Mouse (Mus musculus) forebrain, postnatal 0 days (tissue): ENCODE measurements around the gene Clba1. TPM values are rescaled to one million over a fixed set of nuclear protein-coding genes. Genes with fewer than 3 reads are reported as not detected.

ENCODE experiments used
- ATAC-seq: fragments of 200-750 bp; cut with Nextera tagmentation; 2 replicates; pipeline ENCODE4 v1.8.0; 2017; ENCODE audit warnings: mild to moderate bottlenecking, moderate library complexity
- DNase-seq: peaks from one replicate; pipeline ENCODE4 v3.0.0-alpha.2; 2015
- H3K27ac ChIP-seq: fragments of 300-500 bp; sonication (generic); 2 replicates; pipeline ENCODE4 v1.5.1; 2014; ENCODE audit warnings: low read depth, mild to moderate bottlenecking, antibody characterized with exemption, low read length, moderate library complexity, mixed read lengths
- H3K27me3 ChIP-seq: fragments of 300-500 bp; sonication (generic); 2 replicates; pipeline ENCODE4 v1.6.1; 2014; ENCODE audit warnings: mild to moderate bottlenecking, low read length, mixed read lengths; ENCODE audit not compliant: insufficient read depth
- H3K36me3 ChIP-seq: fragments of 300-500 bp; sonication (generic); 2 replicates; pipeline ENCODE4 v1.6.1; 2014; ENCODE audit warnings: mild to moderate bottlenecking, moderate library complexity; ENCODE audit not compliant: insufficient read depth
- H3K4me1 ChIP-seq: fragments of 300-500 bp; sonication (generic); 2 replicates; pipeline ENCODE4 v1.6.1; 2014; ENCODE audit warnings: antibody characterized with exemption; ENCODE audit not compliant: insufficient read depth
- H3K4me2 ChIP-seq: fragments of 300-500 bp; sonication (generic); 2 replicates; pipeline ENCODE4 v1.6.1; 2014; ENCODE audit warnings: low read depth, mild to moderate bottlenecking, moderate library complexity
- H3K4me3 ChIP-seq: fragments of 300-500 bp; sonication (generic); 2 replicates; pipeline ENCODE4 v1.5.1; 2014; ENCODE audit warnings: low read depth, low read length, mixed read lengths
- H3K9ac ChIP-seq: fragments of 300-500 bp; sonication (generic); 2 replicates; pipeline ENCODE4 v1.6.1; 2014; ENCODE audit warnings: mild to moderate bottlenecking
- H3K9me3 ChIP-seq: fragments of 300-500 bp; sonication (generic); 2 replicates; pipeline ENCODE4 v1.6.1; 2016; ENCODE audit warnings: low read length
- CTCF ChIP-seq: sonication (generic); IDR thresholded peaks from 2 replicates; pipeline ENCODE4 v1.5.1; 2016; ENCODE audit warnings: antibody characterized with exemption, control low read depth, low read depth
- WGBS: fragments of 180-500 bp; shearing (Covaris S2); extraction: QIAGEN DNeasy Blood & Tissue Kit; methylation state at CpG from one replicate; pipeline ENCODE4 v1.1.7; 2014; 5-methylcytosine and 5-hydroxymethylcytosine counted together
- polyA plus RNA-seq: library from polyadenylated mRNA; unstranded; fragments of >200 nt; fragmentation: Nextera tagmentation; extraction: Ambion mirVana; gene quantifications from 2 replicates; pipeline ENCODE4 v1.2.1, GENCODE M21; 2015
- total RNA-seq: library from RNA; depleted of rRNA; stranded (reverse); fragments of >200 nt; gene quantifications from 2 replicates; pipeline ENCODE4 v1.2.3, GENCODE M21; 2014

The Clba1 gene
- total and polyA plus RNA-seq, 2 experiments from 2014 or later: 19.5 to 26.1 TPM

- no peak for DNase-seq
- TF ChIP-seq CTCF: no peak
- peaks cover 13% of the 10 kb centered on the region for H3K4me1 ChIP-seq
Measured at GRCm38 (mm10) chr12:112828501-112829243, 19.9 kb downstream of the Clba1 start.

GRCm38 (mm10) chr12:112829244-112829864 lies 20.6 kb downstream of the Clba1 start, which contains the start of gene Cdca4:
Cdca4 (minus strand) TSS chr12:112829423.
- ATAC-seq: peak; percentile 97
- WGBS: 4% methylated on average over 64 of the region's 72 CpGs
- H3K36me3 ChIP-seq: peaks cover 11% of the 10 kb centered on the region
- peak; percentile 99 for DNase-seq
- peak within 1 kb of the TSS; percentile 93 for H3K4me3 ChIP-seq
- no peaks in the 10 kb centered on the region for H3K9me3 ChIP-seq
- peak; percentile 38 for TF ChIP-seq CTCF
- H3K27me3 ChIP-seq: no peaks in the 10 kb centered on the region
- peak within 1 kb of the TSS; percentile 89 for H3K27ac ChIP-seq
- peak within 1 kb of the TSS; percentile 96 for H3K9ac ChIP-seq
- H3K4me1 ChIP-seq: peaks cover 13% of the 10 kb centered on the region
- H3K4me2 ChIP-seq: peak within 1 kb of the TSS; percentile 76

More at GRCm38 (mm10) chr12:112828501-112829243, 19.9 kb downstream of the Clba1 start:
- Histone ChIP-seq H3K27ac (peak overlapping the region; percentile 89), H3K27me3 (no peaks in the 10 kb centered on the region), H3K36me3 (peaks cover 11% of the 10 kb centered on the region), H3K4me2 (peak overlapping the region; percentile 76), H3K9ac (peak overlapping the region; percentile 96), H3K4me3 (peak overlapping the region; percentile 93), H3K9me3 (no peaks in the 10 kb centered on the region)
- peak; percentile 73 for ATAC-seq
- WGBS: 4% methylated on average over 49 of the region's 51 CpGs

- peak overlapping the region; percentile 93 for H3K4me3 ChIP-seq
- no peaks in the 10 kb centered on the region for H3K9me3 ChIP-seq
- peaks cover 13% of the 10 kb centered on the region for H3K4me1 ChIP-seq
- no peak for TF ChIP-seq CTCF
- ATAC-seq: no peak
- H3K27ac ChIP-seq: peak overlapping the region; percentile 80
- H3K27me3 ChIP-seq: no peaks in the 10 kb centered on the region
- DNase-seq: no peak
- H3K9ac ChIP-seq: peak overlapping the region; percentile 71
- 20% methylated on average over 2 of the region's 2 CpGs for WGBS
- peak overlapping the region; percentile 71 for H3K4me2 ChIP-seq
- H3K36me3 ChIP-seq: peaks cover 11% of the 10 kb centered on the region
Measured at GRCm38 (mm10) chr12:112830141-112830540, 21.4 kb downstream of the Clba1 start.

GRCm38 (mm10) chr12:112830570-112830969 lies 21.8 kb downstream of the Clba1 start:
- no peak for TF ChIP-seq CTCF
- Histone ChIP-seq H3K4me1 (peaks cover 12% of the 10 kb centered on the region), H3K4me3 (peak overlapping the region; percentile 93), H3K4me2 (peak overlapping the region; percentile 71), H3K27ac (no peak overlapping the region), H3K9me3 (no peaks in the 10 kb centered on the region), H3K9ac (peak overlapping the region; percentile 71), H3K27me3 (no peaks in the 10 kb centered on the region), H3K36me3 (peaks cover 11% of the 10 kb centered on the region)
- ATAC-seq (no peak), DNase-seq (no peak)
- 93% methylated on average over 3 of the region's 3 CpGs for WGBS

DNA sequence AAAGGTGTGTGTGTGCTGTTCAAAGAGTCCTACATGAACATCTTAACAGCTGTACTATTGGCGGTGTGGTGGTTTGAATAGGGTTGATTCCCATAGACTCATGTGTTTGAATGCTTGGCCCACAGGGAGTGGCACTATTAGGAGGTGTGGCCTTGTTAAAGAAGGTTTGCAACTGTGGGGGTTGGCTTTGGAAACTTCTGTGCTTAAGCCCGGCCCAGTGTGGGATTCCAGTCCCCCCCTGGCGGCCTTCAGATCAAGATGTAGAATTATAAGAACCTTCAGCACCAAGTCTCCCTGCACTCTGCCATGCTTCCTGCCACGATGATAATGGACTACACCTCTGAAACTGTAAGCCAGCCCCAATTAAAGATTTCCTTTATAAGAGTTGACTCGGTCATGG lies 23.7 kb downstream of the Clba1 start:
- TF ChIP-seq CTCF: no peak
- Histone ChIP-seq H3K36me3 (peaks cover under 1% of the 10 kb centered on the region; the same call in 1 of the 2 replicates), H3K4me1 (peaks cover 6% of the 10 kb centered on the region; the same call in 1 of the 2 replicates), H3K4me2 (no peak overlapping the region), H3K27me3 (no peaks in the 10 kb centered on the region), H3K9ac (no peak overlapping the region), H3K27ac (no peak overlapping the region), H3K4me3 (no peak overlapping the region), H3K9me3 (no peaks in the 10 kb centered on the region)
- WGBS: 98% methylated on average over 5 of the region's 5 CpGs
- no peak for DNase-seq
- no peak for ATAC-seq

- TF ChIP-seq CTCF: no peak
- H3K4me1 ChIP-seq: no peaks in the 10 kb centered on the region
- no peak overlapping the region for H3K9ac ChIP-seq
- ATAC-seq: no peak
- H3K36me3 ChIP-seq: no peaks in the 10 kb centered on the region
- H3K27ac ChIP-seq: no peak overlapping the region
- no peak overlapping the region for H3K4me2 ChIP-seq
- DNase-seq: no peak
- no peak overlapping the region for H3K4me3 ChIP-seq
- 94% methylated on average over 6 of the region's 6 CpGs for WGBS
- H3K9me3 ChIP-seq: no peaks in the 10 kb centered on the region
- H3K27me3 ChIP-seq: no peaks in the 10 kb centered on the region
Measured at GRCm38 (mm10) chr12:112833527-112833926, 24.8 kb downstream of the Clba1 start.

DNA sequence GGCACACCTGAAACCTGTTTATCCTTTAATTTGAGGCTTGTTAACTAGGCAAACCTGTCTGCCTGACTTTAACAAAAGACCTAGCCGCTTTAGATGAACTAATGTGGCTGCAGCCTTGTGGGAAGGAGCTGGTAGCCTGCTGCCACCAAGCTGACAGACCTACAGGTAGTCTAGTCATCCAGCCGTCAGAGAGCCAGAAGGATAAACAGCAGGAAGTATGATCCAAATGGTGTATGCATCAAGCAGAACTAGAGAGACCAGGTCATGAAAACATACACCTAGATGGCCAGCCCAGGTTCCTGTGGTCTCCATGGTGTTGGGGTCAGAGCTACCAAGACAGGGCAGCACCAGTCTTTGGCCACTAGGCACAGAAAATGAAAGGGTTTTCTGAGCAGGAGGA lies 26.3 kb downstream of the Clba1 start:
- DNase-seq (no peak), ATAC-seq (no peak)
- Histone ChIP-seq H3K9me3 (no peaks in the 10 kb centered on the region), H3K36me3 (no peaks in the 10 kb centered on the region), H3K4me1 (no peaks in the 10 kb centered on the region), H3K27me3 (no peaks in the 10 kb centered on the region), H3K9ac (no peak overlapping the region), H3K4me3 (no peak overlapping the region), H3K27ac (no peak overlapping the region), H3K4me2 (no peak overlapping the region)
- TF ChIP-seq CTCF: no peak
- 68% methylated on average over 2 of the region's 2 CpGs for WGBS
